ENCODE assay signal across 18 mouse cellular contexts in genomic region chr4:86665596-86665995, GRCm38 (mm10). TPM values are rescaled to one million over a fixed set of nuclear protein-coding genes. Genes with fewer than 3 reads are reported as not detected.
DNase-seq lines count a peak whose midpoint lies in the region; ATAC-seq and TF ChIP-seq lines count a peak whose summit lies in the region.
"Had no signal": no experiment of that assay in that cellular context is flagged by ENCODE, and none has a peak within 500 bp of the region (broad histone marks: within the 10 kb centered on the region; RNA-seq: fewer than 3 reads in every experiment).

No protein-coding gene starts in this region.

- no peak overlapping the region for H3K9ac ChIP-seq in intestine, embryonic 14.5 days (ENCODE audit: low read length)
- H3K9ac ChIP-seq in intestine, embryonic 15.5 days = no peak overlapping the region
- H3K9ac ChIP-seq in MEL (ENCODE audit: control insufficient read depth, low read depth, low read length, poor library complexity, severe bottlenecking) = no peak overlapping the region
- 0 out of 2 replicates have a peak overlapping the region, but pooled peaks have one; percentile 10 for H3K9ac ChIP-seq in liver, embryonic 12.5 days
- H3K9ac ChIP-seq: embryonic facial prominence, embryonic 12.5 days; kidney, embryonic 15.5 days; neural tube, embryonic 13.5 days had no signal

- H3K27me3 ChIP-seq in intestine, embryonic 14.5 days (replicated peaks; ENCODE audit: control insufficient read depth, insufficient read depth, low read length) = no peaks in the 10 kb centered on the region
- no peaks in the 10 kb centered on the region for H3K27me3 ChIP-seq in intestine, embryonic 15.5 days (replicated peaks)
- no peaks in the 10 kb centered on the region for H3K27me3 ChIP-seq in MEL (ENCODE audit: control insufficient read depth in 1 of 2, insufficient read depth in 2 of 2, low read length in 2 of 2)
- no peaks in the 10 kb centered on the region for H3K27me3 ChIP-seq in liver, embryonic 12.5 days (replicated peaks)
- H3K27me3 ChIP-seq: embryonic facial prominence, embryonic 12.5 days; kidney, embryonic 15.5 days; neural tube, embryonic 13.5 days had no signal

- H3K4me2 ChIP-seq in intestine, embryonic 14.5 days (ENCODE audit: low read length) = no peak overlapping the region
- no peak overlapping the region for H3K4me2 ChIP-seq in intestine, embryonic 15.5 days (replicated peaks)
- H3K4me2 ChIP-seq in liver, embryonic 12.5 days = peak overlapping the region; percentile 85
- H3K4me2 ChIP-seq: embryonic facial prominence, embryonic 12.5 days; kidney, embryonic 15.5 days; neural tube, embryonic 13.5 days had no signal

- H3K36me3 ChIP-seq in intestine, embryonic 14.5 days (ENCODE audit: control insufficient read depth, insufficient read depth, low read length) = peaks cover 32% of the 10 kb centered on the region
- H3K36me3 ChIP-seq in intestine, embryonic 15.5 days = peaks cover 5% of the 10 kb centered on the region
- H3K36me3 ChIP-seq in MEL (ENCODE audit: control insufficient read depth in 1 of 2, insufficient read depth in 2 of 2, low read length in 2 of 2) = peaks cover 2 to 44% of the 10 kb centered on the region in 2 experiments
- peaks cover 69% of the 10 kb centered on the region for H3K36me3 ChIP-seq in liver, embryonic 12.5 days

- TF ChIP-seq POLR2A in MEL (IDR thresholded peaks at IDR 0.05; ENCODE audit: control insufficient read depth in 1 of 2, insufficient read depth in 1 of 2, low read depth in 1 of 2, low read length in 2 of 2, poor library complexity in 1 of 2) = no peak

- TF ChIP-seq RAD21 in MEL (IDR thresholded peaks at IDR 0.05; ENCODE audit: low read depth, low read length) = no peak

- H3K4me3 ChIP-seq in intestine, embryonic 14.5 days (ENCODE audit: low read depth, low read length) = no peak overlapping the region
- no peak overlapping the region for H3K4me3 ChIP-seq in intestine, embryonic 15.5 days (replicated peaks)
- H3K4me3 ChIP-seq in MEL (ENCODE audit: control insufficient read depth in 1 of 2, insufficient read depth in 1 of 2, low read depth in 2 of 2, low read length in 2 of 2) = no peak overlapping the region
- H3K4me3 ChIP-seq in liver, embryonic 12.5 days = no peak overlapping the region
- H3K4me3 ChIP-seq: embryonic facial prominence, embryonic 12.5 days; forebrain, embryonic 10.5 days; hindbrain, embryonic 10.5 days; kidney, embryonic 15.5 days; midbrain, embryonic 10.5 days; neural tube, embryonic 13.5 days had no signal

- no peak for TF ChIP-seq EP300 in MEL (IDR thresholded peaks at IDR 0.05; ENCODE audit: low read depth in 1 of 2, low read length in 2 of 2)

- DNase-seq in intestine, embryonic 14.5 days (ENCODE audit: low spot score) = peak; percentile 41
- DNase-seq in 3T3-L1 (ENCODE audit: low read depth, low spot score) = peak; percentile 73
- DNase-seq in MEL (ENCODE audit: low read depth, low spot score) = peak; percentile 52
- no peak for DNase-seq in left cerebral cortex, postnatal 14 days (ENCODE audit: low spot score in 2 of 2)
- DNase-seq in retina, postnatal 1 day = no peak
- no peak for DNase-seq in frontal cortex, postnatal 14 days (ENCODE audit: low spot score in 2 of 2)
- DNase-seq: cerebellum, adult 2 months; gastrocnemius, postnatal 25 days; left cerebral cortex, postnatal 4 days; thymus, postnatal 36 days had no signal

- TF ChIP-seq CTCF in MEL (IDR thresholded peaks at IDR 0.05 in 2 of 3, conservative IDR thresholded peaks at IDR 0.05 in 1 of 3; ENCODE audit: control insufficient read depth in 1 of 3, insufficient read depth in 1 of 3, low read depth in 2 of 3, low read length in 3 of 3, poor library complexity in 1 of 3, severe bottlenecking in 1 of 3) = no peak

- H3K79me2 ChIP-seq in MEL (ENCODE audit: control insufficient read depth, insufficient read depth, low read length, poor library complexity) = peaks cover 12% of the 10 kb centered on the region

- no peak overlapping the region for H3K27ac ChIP-seq in intestine, embryonic 14.5 days (ENCODE audit: low read depth)
- H3K27ac ChIP-seq in intestine, embryonic 15.5 days = no peak overlapping the region
- H3K27ac ChIP-seq in MEL (ENCODE audit: control insufficient read depth, low read depth, low read length) = no peak overlapping the region
- peak overlapping the region; percentile 82 for H3K27ac ChIP-seq in liver, embryonic 12.5 days
- H3K27ac ChIP-seq: embryonic facial prominence, embryonic 12.5 days; forebrain, embryonic 10.5 days; hindbrain, embryonic 10.5 days; kidney, embryonic 15.5 days; midbrain, embryonic 10.5 days; neural tube, embryonic 13.5 days had no signal

- intact Hi-C loops in left cerebral cortex, postnatal 14 days (cut with DNase I) = no loop called here

- 74% methylated on average over 3 of the region's 3 CpGs for WGBS in intestine, embryonic 14.5 days
- WGBS in intestine, embryonic 15.5 days = 68% methylated on average over 3 of the region's 3 CpGs
- 69% methylated on average over 3 of the region's 3 CpGs for WGBS in liver, embryonic 12.5 days (ENCODE audit: insufficient replicate concordance)

- peaks cover 21% of the 10 kb centered on the region for H3K4me1 ChIP-seq in intestine, embryonic 14.5 days (replicated peaks; ENCODE audit: control insufficient read depth, insufficient read depth, low read length)
- peaks cover 26% of the 10 kb centered on the region; the same call in 1 of the 2 replicates for H3K4me1 ChIP-seq in intestine, embryonic 15.5 days (replicated peaks)
- peaks cover 22 to 40% of the 10 kb centered on the region in 2 experiments for H3K4me1 ChIP-seq in MEL (ENCODE audit: control insufficient read depth in 1 of 2, insufficient read depth in 2 of 2, low read length in 2 of 2)
- peaks cover 68% of the 10 kb centered on the region for H3K4me1 ChIP-seq in liver, embryonic 12.5 days

- ATAC-seq in intestine, embryonic 14.5 days (replicated peaks; ENCODE audit: low FRiP score, low TSS enrichment, low read depth) = no peak
- ATAC-seq in intestine, embryonic 15.5 days = no peak
- no peak for ATAC-seq in liver, embryonic 12.5 days

- H3K9me3 ChIP-seq in intestine, embryonic 14.5 days (ENCODE audit: control insufficient read depth, low read length) = no peaks in the 10 kb centered on the region
- no peaks in the 10 kb centered on the region for H3K9me3 ChIP-seq in intestine, embryonic 15.5 days
- no peaks in the 10 kb centered on the region for H3K9me3 ChIP-seq in MEL (replicated peaks; ENCODE audit: insufficient read depth, low read length)
- H3K9me3 ChIP-seq in liver, embryonic 12.5 days (replicated peaks) = no peaks in the 10 kb centered on the region
- H3K9me3 ChIP-seq: embryonic facial prominence, embryonic 12.5 days; forebrain, embryonic 10.5 days; hindbrain, embryonic 10.5 days; kidney, embryonic 15.5 days; midbrain, embryonic 10.5 days; neural tube, embryonic 13.5 days had no signal

TF ChIP-seq in MEL, 35 proteins besides CTCF, POLR2A, EP300 and RAD21:
- TF ChIP-seq SIN3A (IDR thresholded peaks at IDR 0.05; ENCODE audit: low read length) (0 out of 2 replicates have a peak, but pooled peaks have one; percentile 26), USF2 (IDR thresholded peaks at IDR 0.05; ENCODE audit: borderline replicate concordance in 1 of 2, insufficient read depth in 1 of 2, low read depth in 1 of 2, low read length in 2 of 2) (no peak), ETS1 (IDR thresholded peaks at IDR 0.05; ENCODE audit: low read depth, low read length) (0 out of 2 replicates have a peak, but pooled peaks have one; percentile 19)

RNA-seq across cellular contexts. Expression of gene Plin2, which starts 4.3 kb away (rescaled TPM):
- 75.1 and 78.0 TPM in 2 replicates for polyA plus RNA-seq in intestine, embryonic 14.5 days (2014; fragmentation: Nextera tagmentation; extraction: Ambion mirVana)
- polyA plus RNA-seq in intestine, embryonic 15.5 days (2015; fragmentation: Nextera tagmentation; extraction: Ambion mirVana) = 144 and 164 TPM in 2 replicates
- 45.9 and 75.9 TPM in 2 replicates for total RNA-seq in MEL (2012; rRNA removed)
- polyA plus RNA-seq in MEL (2012; ENCODE audit: insufficient read depth in 1 of 2, insufficient read length in 2 of 2, low read depth in 1 of 2, low replicate concordance in 2 of 2, missing spikeins in 1 of 2) = 10 to 100 TPM in 1 of 2 experiments, not detected in 1; 92.2 TPM
- polyA plus RNA-seq in liver, embryonic 12.5 days (2016; fragmentation: Nextera tagmentation; extraction: Ambion mirVana) = 129 and 134 TPM in 2 replicates
- 10 to 100 TPM in 1 of 2 experiments, 1 to 10 TPM in 1; 9.8 to 12.5 TPM for total RNA-seq in left cerebral cortex, postnatal 14 days (2021)

RNA-seq across cellular contexts. Expression of gene Haus6, which starts 53.7 kb away (rescaled TPM):
- 18.3 and 20.4 TPM in 2 replicates for polyA plus RNA-seq in intestine, embryonic 14.5 days (2014; fragmentation: Nextera tagmentation; extraction: Ambion mirVana)
- 13.0 and 13.7 TPM in 2 replicates for polyA plus RNA-seq in intestine, embryonic 15.5 days (2015; fragmentation: Nextera tagmentation; extraction: Ambion mirVana)
- total RNA-seq in MEL (2012; rRNA removed) = 31.8 and 41.3 TPM in 2 replicates
- polyA plus RNA-seq in MEL (2012; ENCODE audit: insufficient read depth in 1 of 2, insufficient read length in 2 of 2, low read depth in 1 of 2, low replicate concordance in 2 of 2, missing spikeins in 1 of 2) = 10 to 100 TPM in 1 of 2 experiments, not detected in 1; 22.1 TPM
- polyA plus RNA-seq in liver, embryonic 12.5 days (2016; fragmentation: Nextera tagmentation; extraction: Ambion mirVana) = 20.4 and 21.2 TPM in 2 replicates
- 1 to 10 TPM; 6.6 to 6.8 TPM for total RNA-seq in left cerebral cortex, postnatal 14 days (2021)

Comparison
In these comparisons a context has a peak if more than half of its experiments do, and no peak if none do; other contexts are left out.
1. DNase-seq: peak in intestine, embryonic 14.5 days (single experiment), 3T3-L1 (single experiment) and MEL (single experiment); none in left cerebral cortex, postnatal 14 days (0 of 2), retina, postnatal 1 day (single experiment) and frontal cortex, postnatal 14 days (0 of 2).